Mouse (Mus musculus) lung, embryonic 16.5 days (tissue): ENCODE results near the gene Pak7. TPM values are rescaled to one million over a fixed set of nuclear protein-coding genes. Genes with fewer than 3 reads are reported as not detected.
A peak's percentile ranks its signal among the peaks of the same experiment; 100 is the strongest.

Experiments used
- ATAC-seq: fragments of 200-750 bp; cut with Nextera tagmentation; 2 replicates; pipeline ENCODE4 v1.8.0; 2017; ENCODE audit warnings: low read depth, mild to moderate bottlenecking, moderate library complexity
- H3K27ac ChIP-seq: fragments of 300-500 bp; sonication (generic); 2 replicates; pipeline ENCODE4 v1.5.1; 2014; ENCODE audit warnings: mild to moderate bottlenecking, control low read depth, low read length
- H3K27me3 ChIP-seq: fragments of 300-500 bp; sonication (generic); 2 replicates; pipeline ENCODE4 v1.6.1; 2014; ENCODE audit warnings: low read depth, low read length, mixed read lengths; ENCODE audit not compliant: control insufficient read depth, insufficient read depth
- H3K36me3 ChIP-seq: fragments of 300-500 bp; sonication (generic); 2 replicates; pipeline ENCODE4 v1.6.1; 2014; ENCODE audit warnings: low read length; ENCODE audit not compliant: control insufficient read depth, insufficient read depth
- H3K4me1 ChIP-seq: fragments of 300-500 bp; sonication (generic); replicated peaks from 2 replicates; pipeline ENCODE4 v1.6.1; 2014; ENCODE audit warnings: low read length, mixed read lengths; ENCODE audit not compliant: control insufficient read depth, insufficient read depth
- H3K4me2 ChIP-seq: fragments of 300-500 bp; sonication (generic); 2 replicates; pipeline ENCODE4 v1.6.1; 2014; ENCODE audit warnings: low read depth, low read length, control low read depth
- H3K4me3 ChIP-seq: fragments of 300-500 bp; sonication (generic); 2 replicates; pipeline ENCODE4 v1.5.1; 2014; ENCODE audit warnings: mild to moderate bottlenecking, low read length, control low read depth
- H3K9ac ChIP-seq: fragments of 300-500 bp; sonication (generic); 2 replicates; pipeline ENCODE4 v1.6.1; 2014; ENCODE audit warnings: low read length, control low read depth
- H3K9me3 ChIP-seq: fragments of 300-500 bp; sonication (generic); 2 replicates; pipeline ENCODE4 v1.6.1; 2016; ENCODE audit warnings: low read length; ENCODE audit not compliant: control insufficient read depth
- WGBS: fragments of 180-500 bp; shearing (Covaris S2); extraction: QIAGEN DNeasy Blood & Tissue Kit; methylation state at CpG from one replicate; pipeline ENCODE4 v1.1.7; 2014; 5-methylcytosine and 5-hydroxymethylcytosine counted together
- polyA plus RNA-seq: library from polyadenylated mRNA; unstranded; fragments of >200 nt; fragmentation: Nextera tagmentation; extraction: Ambion mirVana; gene quantifications from 2 replicates; pipeline ENCODE4 v1.2.1, GENCODE M21; 2015

Pak7 gene
- polyA plus RNA-seq: 0.34 and 0.54 TPM in 2 replicates

GRCm38 (mm10) chr2:136387181-136388131 lies at the start of gene Pak7:
Gene Pak7, minus strand, starts transcription at chr2:136387967.
- H3K9me3 ChIP-seq: no peaks in the 10 kb centered on the region
- peak; percentile 99 for ATAC-seq
- H3K27ac ChIP-seq: no peak within 1 kb of the TSS
- H3K9ac ChIP-seq: 0 out of 2 replicates have a peak within 1 kb of the TSS, but pooled peaks have one; percentile 14
- H3K27me3 ChIP-seq: peaks cover 6% of the 10 kb centered on the region
- H3K4me1 ChIP-seq: no peaks in the 10 kb centered on the region
- WGBS: under 1% methylated on average over 39 of the region's 39 CpGs
- peak within 1 kb of the TSS; percentile 73 for H3K4me2 ChIP-seq
- peak within 1 kb of the TSS; percentile 52 for H3K4me3 ChIP-seq
- no peaks in the 10 kb centered on the region for H3K36me3 ChIP-seq

GRCm38 (mm10) chr2:136425561-136425960 lies 37.8 kb upstream of the Pak7 start:
- H3K4me1 ChIP-seq: no peaks in the 10 kb centered on the region
- H3K9ac ChIP-seq: no peak overlapping the region
- H3K4me3 ChIP-seq: no peak overlapping the region
- no peaks in the 10 kb centered on the region for H3K27me3 ChIP-seq
- no peak for ATAC-seq
- WGBS: 70% methylated on average over 6 of the region's 6 CpGs
- no peak overlapping the region for H3K27ac ChIP-seq
- H3K9me3 ChIP-seq: no peaks in the 10 kb centered on the region
- no peak overlapping the region for H3K4me2 ChIP-seq
- no peaks in the 10 kb centered on the region for H3K36me3 ChIP-seq

DNA sequence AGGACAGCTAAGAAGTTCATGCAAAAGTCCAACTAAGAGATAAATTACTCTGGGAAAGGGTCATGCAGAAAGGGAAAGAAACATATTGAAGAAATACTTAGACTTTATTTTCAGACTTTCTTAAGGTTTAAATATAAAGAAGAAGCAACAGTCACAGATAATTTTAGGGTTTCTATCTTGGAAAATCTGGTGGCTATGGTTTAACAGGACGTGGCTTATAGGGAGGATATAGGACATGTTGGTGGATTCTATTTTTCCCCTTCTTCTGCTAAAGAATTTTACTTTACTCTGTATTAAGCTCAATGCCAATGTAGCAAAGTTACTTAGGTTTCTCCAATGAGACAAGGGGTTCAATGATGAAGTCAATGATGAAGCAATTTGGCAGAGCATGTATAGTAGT lies 31.8 kb upstream of the Pak7 start:
- ATAC-seq: no peak
- Histone ChIP-seq H3K9ac (no peak overlapping the region), H3K4me3 (no peak overlapping the region), H3K36me3 (no peaks in the 10 kb centered on the region), H3K4me1 (no peaks in the 10 kb centered on the region), H3K9me3 (no peaks in the 10 kb centered on the region), H3K27ac (no peak overlapping the region), H3K4me2 (no peak overlapping the region), H3K27me3 (no peaks in the 10 kb centered on the region)
- WGBS: 73% methylated on average over 1 of the region's 1 CpGs

DNA sequence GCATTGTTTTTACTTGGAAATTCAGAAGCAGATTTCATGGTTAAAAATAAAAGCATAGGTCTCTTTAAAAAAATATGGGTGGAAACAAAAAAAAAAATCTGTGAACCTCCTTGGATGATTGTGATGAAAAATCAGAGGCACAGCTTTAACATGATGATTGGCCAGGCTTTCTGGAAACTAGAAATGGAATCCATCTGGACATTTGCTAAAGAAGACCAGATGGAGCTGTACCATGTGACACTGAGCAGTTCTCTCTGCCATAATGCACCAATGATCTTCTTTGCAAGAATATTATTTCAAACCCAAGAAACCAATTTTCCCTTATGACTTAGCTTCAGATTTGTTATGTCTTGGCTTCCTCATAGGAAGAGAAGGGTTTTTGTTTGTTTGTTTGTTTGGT lies 28.6 kb upstream of the Pak7 start:
- H3K27me3 ChIP-seq: no peaks in the 10 kb centered on the region
- no peaks in the 10 kb centered on the region for H3K9me3 ChIP-seq
- no peaks in the 10 kb centered on the region for H3K4me1 ChIP-seq

GRCm38 (mm10) chr2:136402587-136402986 lies 14.8 kb upstream of the Pak7 start:
- Histone ChIP-seq H3K36me3 (no peaks in the 10 kb centered on the region), H3K9me3 (no peaks in the 10 kb centered on the region), H3K4me1 (no peaks in the 10 kb centered on the region), H3K27me3 (no peaks in the 10 kb centered on the region), H3K27ac (no peak overlapping the region), H3K4me3 (no peak overlapping the region), H3K9ac (no peak overlapping the region), H3K4me2 (no peak overlapping the region)
- ATAC-seq: no peak
- WGBS: 81% methylated on average over 4 of the region's 4 CpGs

More for the DNA sequence above, 28.6 kb upstream of the Pak7 start:
- Histone ChIP-seq H3K36me3 (no peaks in the 10 kb centered on the region), H3K9ac (no peak overlapping the region), H3K27ac (no peak overlapping the region), H3K4me3 (no peak overlapping the region), H3K4me2 (no peak overlapping the region)
- ATAC-seq: no peak

DNA sequence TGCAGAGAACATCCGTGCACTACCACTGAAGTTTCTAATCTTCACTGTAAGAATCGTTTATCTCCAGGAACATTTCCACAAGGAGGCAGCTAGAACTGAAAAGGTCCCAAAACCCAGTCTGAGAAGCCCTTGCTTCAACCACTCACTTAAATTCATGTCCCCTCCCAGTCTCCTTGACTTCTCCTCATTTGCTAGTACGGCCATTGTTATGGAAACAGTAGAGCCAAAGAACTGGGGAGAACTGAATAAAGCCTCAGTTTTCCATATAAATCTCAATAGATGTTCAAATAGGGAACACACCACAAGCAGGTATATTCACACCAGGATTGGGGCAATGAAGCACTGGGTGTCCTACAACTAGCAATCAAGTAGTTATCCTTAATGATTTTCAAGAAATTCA lies 12.4 kb downstream of the Pak7 start:
- no peaks in the 10 kb centered on the region for H3K27me3 ChIP-seq
- H3K4me1 ChIP-seq: no peaks in the 10 kb centered on the region
- H3K4me3 ChIP-seq: no peak overlapping the region
- no peak for ATAC-seq
- no peak overlapping the region for H3K9ac ChIP-seq
- no peaks in the 10 kb centered on the region for H3K9me3 ChIP-seq
- no peak overlapping the region for H3K27ac ChIP-seq
- WGBS: 55% methylated on average over 3 of the region's 3 CpGs
- H3K36me3 ChIP-seq: no peaks in the 10 kb centered on the region
- no peak overlapping the region for H3K4me2 ChIP-seq

DNA sequence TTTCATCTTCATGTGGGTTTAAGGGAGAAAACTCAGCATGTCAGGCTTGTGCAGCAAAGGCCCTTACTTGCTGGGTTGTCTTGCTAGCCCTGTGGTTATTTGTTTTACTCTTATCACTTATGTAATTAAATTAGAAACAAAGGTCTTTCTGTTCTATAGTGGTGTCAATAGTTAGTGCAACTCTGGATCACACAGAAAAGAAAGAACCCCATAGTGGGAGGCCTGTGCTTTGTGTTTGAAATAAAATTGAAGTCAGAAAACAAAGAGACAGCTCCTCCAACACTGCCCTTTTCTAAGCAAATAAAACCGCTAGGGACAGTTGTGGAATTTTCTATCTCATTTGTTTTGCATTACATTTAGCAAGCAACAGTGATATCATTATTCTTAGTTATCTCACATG lies 15.4 kb downstream of the Pak7 start:
- ATAC-seq: no peak
- no peak overlapping the region for H3K27ac ChIP-seq
- WGBS: 59% methylated on average over 1 of the region's 1 CpGs
- H3K36me3 ChIP-seq: no peaks in the 10 kb centered on the region
- no peak overlapping the region for H3K4me3 ChIP-seq
- H3K27me3 ChIP-seq: no peaks in the 10 kb centered on the region
- no peaks in the 10 kb centered on the region for H3K9me3 ChIP-seq
- no peaks in the 10 kb centered on the region for H3K4me1 ChIP-seq
- no peak overlapping the region for H3K9ac ChIP-seq
- no peak overlapping the region for H3K4me2 ChIP-seq

DNA sequence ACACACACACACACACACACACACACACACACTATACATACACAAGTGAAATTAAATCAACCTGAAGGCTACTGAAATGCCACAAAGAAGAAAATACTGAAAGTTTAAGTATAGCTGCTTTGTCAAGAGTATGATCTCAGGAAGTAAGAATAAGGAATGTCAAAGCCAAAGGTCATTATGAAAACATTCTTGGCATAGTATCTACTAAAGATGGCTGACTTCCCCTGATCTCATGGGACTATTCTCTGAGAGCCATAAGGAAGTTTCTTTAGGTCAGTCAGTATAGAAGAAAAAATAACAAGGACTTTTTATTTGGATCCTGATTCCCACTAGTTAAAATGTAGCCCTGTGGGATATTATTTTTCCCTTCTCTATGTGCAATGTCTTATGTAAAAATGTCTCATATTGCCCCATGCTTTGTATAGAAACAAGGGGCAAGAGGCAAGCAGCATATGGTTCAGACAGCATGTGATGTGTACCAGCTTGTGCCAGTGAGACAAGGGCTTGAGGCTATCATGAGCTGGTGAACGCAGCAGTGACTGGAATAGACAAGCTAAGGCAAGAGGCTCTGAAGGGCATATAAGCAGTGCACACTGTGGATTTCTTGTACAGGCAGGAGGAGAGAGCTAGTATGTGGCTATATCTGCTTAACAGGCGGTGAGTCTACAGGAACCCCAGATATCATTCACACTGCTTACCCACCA lies 36.2 kb downstream of the Pak7 start:
- H3K4me3 ChIP-seq: no peak overlapping the region
- H3K4me1 ChIP-seq: no peaks in the 10 kb centered on the region
- no peak for ATAC-seq
- no peak overlapping the region for H3K27ac ChIP-seq
- H3K9ac ChIP-seq: no peak overlapping the region
- H3K27me3 ChIP-seq: no peaks in the 10 kb centered on the region
- H3K4me2 ChIP-seq: no peak overlapping the region
- H3K9me3 ChIP-seq: no peaks in the 10 kb centered on the region
- 76% methylated on average over 2 of the region's 2 CpGs for WGBS
- no peaks in the 10 kb centered on the region for H3K36me3 ChIP-seq

- no peak overlapping the region for H3K4me3 ChIP-seq
- no peaks in the 10 kb centered on the region for H3K36me3 ChIP-seq
- no peak overlapping the region for H3K27ac ChIP-seq
- H3K27me3 ChIP-seq: no peaks in the 10 kb centered on the region
- WGBS: 65% methylated on average over 3 of the region's 3 CpGs
- H3K9ac ChIP-seq: no peak overlapping the region
- H3K9me3 ChIP-seq: no peaks in the 10 kb centered on the region
- no peak overlapping the region for H3K4me2 ChIP-seq
- H3K4me1 ChIP-seq: no peaks in the 10 kb centered on the region
- no peak for ATAC-seq
These were observed 37.3 kb downstream of the Pak7 start for GRCm38 (mm10) chr2:136350459-136350858.
